Mouse (Mus musculus) common myeloid progenitor, adult 5-6 weeks (primary cell): Measurements from ENCODE around the gene Gimap9. TPM values are rescaled to one million over a fixed set of nuclear protein-coding genes. Genes with fewer than 3 reads are reported as not detected.

Experiments used
- total RNA-seq: library from RNA; stranded (forward); fragments of 200-1000, 187-1606 nt; gene quantifications from 2 replicates; pipeline ENCODE4 v1.2.3, GENCODE M21; 2017

Gimap9 gene
- total RNA-seq, 1 experiment from 2014 or later, result 59.3 TPM

Other genes starting within 250 kb of the Gimap9 start
- gene Zfp467, start 230.3 kb upstream of the Gimap9 start, total RNA-seq, result 1.8 and 2.8 TPM in 2 replicates
- gene Sspo, start 227.9 kb upstream of the Gimap9 start, total RNA-seq, result not detected in 2 replicates
- gene Atp6v0e2, start 138.5 kb upstream of the Gimap9 start, total RNA-seq, result 2.1 TPM in 1 of 2 replicates, not detected in the other
- gene Lrrc61, start 121.3 kb upstream of the Gimap9 start, total RNA-seq, result 4.9 and 5.6 TPM in 2 replicates
- not detected in 2 replicates for gene Rarres2, start 103.3 kb upstream of the Gimap9 start, total RNA-seq
- not detected in 2 replicates for gene Gm45021, start 86.5 kb upstream of the Gimap9 start, total RNA-seq
- 19.7 and 23.1 TPM in 2 replicates for gene Repin1, start 82.2 kb upstream of the Gimap9 start, total RNA-seq
- not detected in 2 replicates for gene Gm44965, start 82.2 kb upstream of the Gimap9 start, total RNA-seq
- 2.1 and 3.3 TPM in 2 replicates for gene Zfp775, start 74.1 kb upstream of the Gimap9 start, total RNA-seq
- 1.6 and 2.2 TPM in 2 replicates for gene AI854703, start 49.4 kb upstream of the Gimap9 start, total RNA-seq
- gene Gimap8, start 28.9 kb upstream of the Gimap9 start, total RNA-seq, result 3.7 TPM in 2 replicates
- gene Gimap4, start 8.4 kb downstream of the Gimap9 start, total RNA-seq, result 1.8 and 7.3 TPM in 2 replicates
- 81.8 and 82.1 TPM in 2 replicates for gene Gimap6, start 32.1 kb downstream of the Gimap9 start, total RNA-seq
- 35.9 and 66.8 TPM in 2 replicates for gene Gm28053, start 42.5 kb downstream of the Gimap9 start, total RNA-seq
- gene Gimap7, start 42.5 kb downstream of the Gimap9 start, total RNA-seq, result 3.4 and 4.9 TPM in 2 replicates
- 38.7 and 51.3 TPM in 2 replicates for gene Gimap1, start 62.9 kb downstream of the Gimap9 start, total RNA-seq
- 6.6 and 7.3 TPM in 2 replicates for gene Gimap5, start 70.1 kb downstream of the Gimap9 start, total RNA-seq
- gene Gimap3, start 94.7 kb downstream of the Gimap9 start, total RNA-seq, result 0.34 and 0.69 TPM in 2 replicates
- 33.7 and 54.6 TPM in 2 replicates for gene Tmem176a, start 164.8 kb downstream of the Gimap9 start, total RNA-seq
- 137 and 148 TPM in 2 replicates for gene Tmem176b, start 165.4 kb downstream of the Gimap9 start, total RNA-seq
- gene Aoc1, start 196.8 kb downstream of the Gimap9 start, total RNA-seq, result 0.23 TPM in 1 of 2 replicates, not detected in the other